Mouse (Mus musculus): ENCODE data around the gene Schip1.

Schip1 gene

DNA sequence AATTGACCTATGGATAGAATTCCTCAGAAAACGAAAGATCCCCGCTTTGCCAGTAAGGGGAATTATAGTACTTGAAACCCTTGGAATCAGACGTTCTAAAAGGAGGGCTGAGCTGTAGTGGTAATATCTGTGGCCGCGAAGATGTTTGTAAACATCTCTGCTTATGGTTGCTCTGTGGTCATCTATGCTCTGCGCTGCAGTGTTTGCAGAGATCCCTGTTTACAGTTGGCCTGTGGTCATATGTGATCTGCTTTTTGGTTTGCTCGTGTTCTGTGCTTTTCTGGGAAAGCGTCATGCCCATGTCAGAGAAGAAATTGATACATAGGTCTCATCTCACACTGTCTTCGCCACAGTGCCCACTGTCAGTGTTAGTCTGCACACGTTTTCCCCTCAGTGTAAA lies 528.0 kb downstream of the Schip1 start:
- DNase-seq, result no peak

- DNase-seq, result no peak
Observed at GRCm38 (mm10) chr3:68593073-68593867, 528.7 kb downstream of the Schip1 start.

GRCm38 (mm10) chr3:68595316-68595925 lies 530.8 kb downstream of the Schip1 start:
- DNase-seq, result no peak

DNA sequence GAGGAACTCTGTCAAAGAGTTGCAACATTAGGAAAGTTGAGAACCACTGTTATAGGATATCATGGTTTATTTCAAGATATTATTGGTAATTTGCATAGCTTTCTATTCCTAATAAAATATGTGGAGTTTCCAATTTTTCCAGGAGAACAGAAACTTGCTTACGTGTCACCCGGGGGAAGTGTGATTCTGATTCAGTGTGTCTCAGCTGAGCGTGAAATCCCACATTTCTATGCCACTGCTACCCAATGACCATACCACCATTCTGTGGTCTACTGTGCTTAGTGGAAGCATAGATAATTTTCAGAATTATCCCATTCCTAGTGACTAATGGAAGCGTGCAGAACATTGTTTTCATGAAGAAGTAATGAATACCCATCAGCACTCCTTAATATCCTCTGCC lies 532.3 kb downstream of the Schip1 start:
- DNase-seq, result no peak

DNA sequence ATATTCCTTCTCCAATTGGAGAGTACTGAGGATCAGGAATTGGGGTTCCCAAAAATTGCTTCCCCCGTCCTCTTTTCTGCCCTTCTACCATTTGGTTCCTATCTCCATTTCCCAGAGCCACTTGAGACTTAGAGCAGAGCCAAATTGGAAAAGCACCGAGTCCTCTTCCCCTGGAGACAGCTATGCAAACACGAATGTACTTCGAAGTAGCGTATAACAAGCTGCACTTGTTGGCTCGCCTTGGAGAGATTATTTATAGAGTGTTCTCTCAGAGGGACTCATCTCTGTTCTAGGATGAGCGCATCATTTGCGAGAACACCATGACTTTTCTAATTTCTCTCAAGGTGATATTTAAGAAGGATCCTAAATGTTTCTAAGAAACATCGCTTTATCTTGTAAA lies 538.3 kb downstream of the Schip1 start:
- DNase-seq, result no peak

- no peak for DNase-seq
Observed at GRCm38 (mm10) chr3:68604467-68604866, 539.9 kb downstream of the Schip1 start.

DNA sequence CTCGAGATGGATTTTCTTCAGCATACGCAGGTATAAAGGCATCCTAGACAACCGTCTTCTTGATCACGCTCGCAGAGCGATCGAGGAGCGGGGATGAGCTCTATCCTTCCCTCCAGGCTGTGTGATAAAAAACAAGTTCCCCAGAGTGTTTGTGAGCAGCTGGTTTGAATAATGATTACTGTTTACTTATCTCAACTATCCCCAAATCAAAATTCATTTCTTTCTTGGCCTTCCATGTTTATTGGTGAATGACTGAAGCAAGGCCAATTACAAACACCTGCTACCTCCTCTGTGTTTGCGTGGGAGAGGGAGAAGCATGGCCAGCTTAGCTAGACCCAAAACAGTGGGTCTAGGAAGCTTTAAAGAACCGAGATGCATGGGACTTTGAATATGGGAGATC lies 540.4 kb downstream of the Schip1 start:
- DNase-seq, result no peak

DNA sequence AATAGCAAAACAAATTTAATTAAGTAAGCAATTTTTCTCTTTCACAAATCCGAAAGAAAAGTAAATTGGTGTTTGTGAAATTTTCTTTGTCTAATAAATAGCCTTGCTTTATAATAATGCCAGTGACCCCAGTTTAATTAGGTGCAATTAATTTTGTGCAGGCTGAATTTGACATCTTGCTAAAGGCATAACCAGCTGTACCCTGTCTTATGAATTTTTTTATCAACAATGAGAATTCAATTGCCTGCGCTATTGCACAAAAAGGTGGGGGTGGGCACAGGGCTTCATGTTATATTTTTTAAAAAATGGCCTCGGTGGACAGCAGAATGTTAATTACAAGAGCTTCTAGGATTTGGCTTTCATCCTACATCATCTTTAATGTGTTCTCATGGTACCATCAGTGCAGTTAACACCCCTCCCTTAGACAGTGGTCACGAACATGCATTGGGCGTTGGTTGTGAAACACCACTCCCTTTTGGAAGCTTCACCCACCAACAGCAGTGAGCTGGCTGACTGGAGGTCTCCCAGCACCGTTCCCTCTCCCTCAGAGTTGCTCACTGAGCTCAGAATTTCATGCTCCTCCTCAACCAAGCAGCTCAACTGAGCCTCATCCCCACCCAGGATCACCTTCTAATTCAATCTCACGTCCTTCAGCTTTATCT lies 541.5 kb downstream of the Schip1 start:
- DNase-seq, result no peak

- no peak for DNase-seq
Observed at GRCm38 (mm10) chr3:68606730-68607129, 542.1 kb downstream of the Schip1 start.

- no peak for DNase-seq
Observed at GRCm38 (mm10) chr3:68607336-68607735, 542.7 kb downstream of the Schip1 start.

GRCm38 (mm10) chr3:68608848-68609497 lies 544.4 kb downstream of the Schip1 start:
- DNase-seq, result no peak

DNA sequence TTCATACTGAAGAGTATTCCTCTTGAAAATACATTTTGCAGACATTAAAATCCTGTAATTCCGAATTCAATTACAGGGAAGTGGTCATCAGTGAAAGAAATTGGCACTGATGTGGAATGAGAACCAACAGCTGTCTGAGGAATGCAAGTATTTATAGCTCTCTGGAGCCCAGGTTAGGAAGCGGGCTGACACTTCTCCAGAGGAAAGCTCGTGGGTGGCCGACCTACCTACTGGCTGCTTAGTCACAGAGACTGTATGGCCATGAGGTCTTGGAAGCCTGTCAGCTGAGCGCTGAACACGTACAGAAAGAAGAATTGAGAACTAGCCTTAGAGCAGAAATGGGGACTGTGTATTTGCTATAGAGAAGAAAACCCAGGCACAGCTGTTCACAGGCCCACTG lies 545.4 kb downstream of the Schip1 start:
- no peak for DNase-seq

GRCm38 (mm10) chr3:68610598-68611261 lies 546.1 kb downstream of the Schip1 start:
- DNase-seq, result no peak

- no peak for DNase-seq
Observed at GRCm38 (mm10) chr3:68615042-68615810, 550.6 kb downstream of the Schip1 start.

DNA sequence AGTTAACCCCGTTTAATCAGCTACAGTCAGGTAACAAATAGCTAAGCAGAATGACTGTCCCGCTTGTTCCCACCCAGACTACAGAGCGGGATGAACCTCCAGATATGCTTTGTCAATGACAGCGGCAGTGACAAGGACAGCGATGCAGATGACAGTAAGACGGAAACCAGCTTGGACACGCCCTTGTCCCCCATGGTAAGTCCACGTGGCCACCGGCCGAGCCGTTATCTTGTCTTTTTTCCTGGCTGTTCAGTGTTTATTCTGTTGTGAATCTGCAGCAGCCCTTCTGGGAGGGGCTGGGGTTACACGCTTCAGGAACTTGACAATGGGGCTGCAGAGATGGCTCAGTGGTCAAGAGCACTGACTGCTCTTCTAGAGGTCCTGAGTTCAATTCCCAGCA lies 551.8 kb downstream of the Schip1 start:
- DNase-seq, result no peak

- DNase-seq, result no peak
Observed at GRCm38 (mm10) chr3:68617708-68618107, 553.1 kb downstream of the Schip1 start.

GRCm38 (mm10) chr3:68619097-68619496 lies 554.5 kb downstream of the Schip1 start:
- DNase-seq, result no peak

GRCm38 (mm10) chr3:68621971-68622370 lies 557.4 kb downstream of the Schip1 start:
- DNase-seq, result no peak

DNA sequence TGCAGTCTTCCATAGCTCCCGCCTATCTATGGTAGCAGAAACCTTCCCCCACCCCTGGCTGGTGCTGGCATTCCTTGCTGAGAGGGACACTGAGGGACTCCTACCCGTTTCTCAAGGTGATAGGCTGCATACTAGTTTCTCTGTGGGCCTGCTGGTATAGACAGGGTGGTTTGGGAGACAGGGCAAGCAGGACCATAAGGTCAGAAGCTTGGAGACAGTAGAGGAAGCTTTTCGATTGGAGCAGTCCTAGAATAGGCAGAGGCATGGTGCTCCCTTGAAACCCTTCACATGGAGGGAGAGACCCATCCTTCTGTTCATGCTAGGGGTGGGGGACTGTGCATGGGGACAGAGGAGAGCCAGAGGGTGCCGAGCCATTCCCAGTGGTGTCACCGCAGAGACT lies 558.4 kb downstream of the Schip1 start:
- DNase-seq, result no peak

- no peak for DNase-seq
Observed at GRCm38 (mm10) chr3:68624471-68624870, 559.9 kb downstream of the Schip1 start.

- DNase-seq, result no peak
Observed at GRCm38 (mm10) chr3:68630261-68630660, 565.7 kb downstream of the Schip1 start.

- DNase-seq, result no peak
Observed at GRCm38 (mm10) chr3:68630821-68631220, 566.2 kb downstream of the Schip1 start.

All from thymus, adult 18-20 months (tissue).